Mouse (Mus musculus) T-helper 2 cell (primary cell): ENCODE data around the gene Gcm2.

Source experiments
- in situ Hi-C: fragments of 300-600 bp; cut with MboI, MseI; formaldehyde crosslinking; loops from one replicate; pipeline ENCODE4 v1.15.1; 2025; ENCODE audit warnings: high pct_unique_total_duplicates

Gene Gcm2

DNA sequence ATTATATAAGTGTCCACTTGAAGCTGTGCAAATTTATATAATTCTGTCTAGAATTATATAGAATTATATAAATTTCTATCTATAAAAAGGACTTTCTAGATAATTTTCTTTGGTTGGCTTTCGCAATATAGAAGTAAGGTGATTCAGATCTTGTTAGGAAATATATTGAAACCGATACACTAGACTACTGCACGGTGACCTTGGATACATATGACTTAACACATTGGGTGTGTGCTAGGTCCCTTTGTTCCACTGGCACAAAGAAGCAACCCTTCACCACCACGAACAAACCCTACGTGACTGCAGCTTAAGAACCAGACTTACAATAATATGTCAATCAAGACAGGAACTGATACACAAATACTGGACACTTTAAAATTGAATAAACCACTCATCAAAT, 31.0 kb downstream of the Gcm2 start:
- in situ Hi-C loops: no loop called here

DNA sequence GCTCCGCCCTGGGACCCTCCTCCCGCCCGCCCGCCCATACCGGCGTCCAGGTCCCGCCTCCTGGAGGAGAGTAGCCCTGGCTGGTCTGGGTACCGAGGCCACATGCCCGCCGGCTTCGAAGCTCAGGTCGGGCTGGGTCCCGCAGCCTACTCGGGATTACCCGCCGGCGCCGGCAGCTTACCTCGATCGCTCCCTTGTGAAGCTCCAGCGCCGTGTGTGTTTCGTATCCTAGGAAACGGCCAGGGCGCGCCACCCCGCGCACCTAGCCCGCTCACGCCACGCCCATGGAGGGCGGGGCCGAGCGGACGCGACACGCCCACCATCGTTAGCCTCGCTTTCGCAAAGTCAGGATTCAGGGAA, 31.4 kb downstream of the Gcm2 start, which contains the start of gene Mak:
Gene Mak, minus strand, starts transcription at position 286 of the 360 bp plus-strand sequence.
- in situ Hi-C loops: no loop called here

DNA sequence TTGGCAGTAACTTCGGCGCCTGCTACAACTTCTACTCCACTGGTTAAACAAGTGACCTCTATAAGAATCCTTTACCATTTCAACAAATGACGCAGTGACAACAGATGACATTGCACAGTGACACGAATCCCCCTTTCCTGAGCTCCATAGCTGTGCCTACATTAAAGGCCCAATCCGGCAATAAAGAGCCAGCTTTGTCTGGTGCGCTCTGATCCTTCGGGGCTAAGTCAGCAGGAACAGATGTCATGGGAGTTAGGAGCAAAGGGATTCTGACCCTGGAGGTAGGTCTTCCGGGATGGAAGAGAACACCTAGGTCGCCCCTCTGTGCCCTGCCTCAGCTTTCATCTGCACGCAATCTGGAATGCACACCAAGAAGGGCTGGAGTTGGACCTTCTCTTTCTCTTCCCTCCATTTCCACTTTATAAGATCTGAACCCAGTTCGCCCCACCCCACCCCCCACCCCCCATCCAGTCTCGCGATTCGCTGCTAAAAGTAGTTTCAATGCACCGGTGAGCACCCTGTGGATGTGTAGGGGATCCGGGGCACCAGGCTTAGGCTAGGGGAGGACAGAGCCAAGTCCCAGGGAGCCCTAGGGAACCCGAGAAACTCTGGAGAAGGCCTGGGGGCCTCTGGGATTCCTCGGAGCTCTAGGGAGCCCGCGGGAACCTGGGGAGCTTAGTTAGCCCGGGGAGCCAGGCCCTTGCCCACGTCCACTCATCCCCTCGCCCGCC, 32.0 kb downstream of the Gcm2 start:
- in situ Hi-C loops: no loop called here

DNA sequence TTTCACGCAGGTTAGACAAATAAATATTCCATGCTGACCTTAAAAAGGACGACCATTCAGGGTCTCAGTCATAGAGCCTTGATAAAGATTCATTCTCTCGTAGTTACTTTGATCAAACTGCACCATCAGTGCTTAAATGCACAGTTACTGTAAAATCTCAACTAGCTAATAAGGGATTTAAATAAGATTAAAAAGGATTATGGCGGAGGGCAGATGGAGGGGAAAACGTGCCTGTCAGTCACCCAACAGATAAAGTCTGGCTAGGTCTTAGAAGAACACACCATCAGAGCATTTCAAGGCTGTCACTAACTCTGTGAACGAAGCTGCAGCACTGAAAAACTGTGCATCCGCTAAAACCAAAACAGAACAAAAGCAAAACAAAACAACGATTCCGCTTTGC, 32.9 kb downstream of the Gcm2 start:
- in situ Hi-C loops: no loop called here

DNA sequence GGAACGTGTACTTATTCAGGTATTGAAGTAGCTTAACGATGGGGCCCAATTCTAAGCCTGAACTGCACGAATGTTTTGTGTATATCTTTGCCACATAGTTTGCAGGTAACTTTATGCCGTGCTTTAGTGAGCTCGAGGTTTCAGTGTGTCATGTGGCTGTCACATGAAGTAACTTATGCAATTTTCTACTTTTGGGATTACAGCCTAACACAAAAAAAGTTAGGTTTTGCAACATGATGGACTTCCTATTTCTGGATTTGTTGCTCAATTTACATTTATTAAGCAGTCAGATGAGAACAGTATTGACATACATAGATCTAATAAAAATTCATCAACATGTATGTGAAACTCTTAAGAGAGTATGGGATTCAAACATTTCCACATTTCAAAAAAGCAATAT, 37.0 kb downstream of the Gcm2 start:
- in situ Hi-C loops: no loop called here

DNA sequence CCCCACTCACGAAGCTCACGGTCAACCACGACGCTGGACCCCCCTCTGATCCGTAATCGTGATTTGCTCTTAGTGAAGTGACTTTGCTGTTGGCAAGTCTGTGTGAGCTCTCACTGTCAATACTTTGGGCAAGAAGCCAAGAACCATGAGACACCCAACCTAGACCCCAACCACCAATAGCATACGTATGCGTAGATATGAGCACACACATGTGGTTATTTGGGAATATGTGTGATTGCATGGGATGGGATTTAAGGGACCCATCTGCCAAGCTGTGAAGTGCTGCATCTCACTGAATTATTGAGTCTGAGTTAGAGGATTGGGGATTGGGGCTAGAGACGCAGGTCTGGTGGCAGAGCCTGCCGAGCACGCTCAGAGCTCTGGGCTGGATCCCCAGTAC, 39.2 kb downstream of the Gcm2 start:
- in situ Hi-C loops: no loop called here

DNA sequence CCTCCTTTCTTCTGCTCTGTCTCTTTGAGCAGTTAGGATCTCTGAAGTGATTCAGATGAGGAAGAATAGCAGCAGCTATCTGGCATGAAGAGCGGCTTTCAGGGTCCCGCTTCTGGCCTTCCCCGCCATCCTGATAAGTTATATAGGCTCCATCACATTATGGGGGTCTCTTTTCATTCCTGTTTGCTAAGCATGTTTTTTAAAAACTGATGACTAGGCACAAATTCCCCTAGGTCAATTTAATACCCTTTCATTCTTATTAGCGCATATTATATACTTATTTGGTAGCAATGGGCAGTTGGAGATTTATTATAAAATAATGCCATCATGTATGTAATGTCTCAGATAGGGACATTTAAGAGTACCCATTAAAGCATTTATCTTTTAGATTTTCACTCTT, 43.2 kb downstream of the Gcm2 start:
- in situ Hi-C loops: no loop called here

DNA sequence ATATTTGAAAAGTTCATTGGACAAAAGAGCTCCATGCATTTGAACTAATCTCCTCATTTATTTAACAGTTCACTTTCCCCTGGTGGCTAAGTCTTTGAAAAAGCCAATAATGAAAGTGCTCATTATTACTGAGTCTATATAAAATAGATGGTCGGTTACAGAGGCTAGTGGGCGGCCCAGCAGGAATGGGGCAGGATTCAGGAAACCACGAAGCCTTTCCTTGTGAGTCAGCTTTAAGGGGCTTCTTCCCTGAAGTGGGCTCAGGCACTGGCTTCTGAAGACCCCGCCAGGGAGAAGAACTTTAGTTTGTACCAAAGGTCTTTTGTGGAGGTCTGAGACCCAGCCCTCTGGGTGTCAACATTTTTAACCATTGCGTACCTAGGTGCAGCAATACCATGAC, 58.9 kb downstream of the Gcm2 start:
- in situ Hi-C loops: no loop called here
